Mouse (Mus musculus) lung, adult 10 weeks (tissue): ENCODE measurements around the gene Msantd3. TPM values are rescaled to one million over a fixed set of nuclear protein-coding genes. Genes with fewer than 3 reads are reported as not detected.

Experiments
- polyA plus RNA-seq: library from polyadenylated mRNA; stranded (reverse); fragments of 350-450 nt; fragmentation: Illumina TruSeq; extraction: RNeasy Lipid Tissue Mini Kit (QIAGEN cat#74804); gene quantifications from one replicate; pipeline ENCODE4 v1.2.3, GENCODE M21; 2014; ENCODE audit warnings: low read depth, low replicate concordance; ENCODE audit not compliant: insufficient read depth

Msantd3 gene
- 5.5 TPM for polyA plus RNA-seq

DNA sequence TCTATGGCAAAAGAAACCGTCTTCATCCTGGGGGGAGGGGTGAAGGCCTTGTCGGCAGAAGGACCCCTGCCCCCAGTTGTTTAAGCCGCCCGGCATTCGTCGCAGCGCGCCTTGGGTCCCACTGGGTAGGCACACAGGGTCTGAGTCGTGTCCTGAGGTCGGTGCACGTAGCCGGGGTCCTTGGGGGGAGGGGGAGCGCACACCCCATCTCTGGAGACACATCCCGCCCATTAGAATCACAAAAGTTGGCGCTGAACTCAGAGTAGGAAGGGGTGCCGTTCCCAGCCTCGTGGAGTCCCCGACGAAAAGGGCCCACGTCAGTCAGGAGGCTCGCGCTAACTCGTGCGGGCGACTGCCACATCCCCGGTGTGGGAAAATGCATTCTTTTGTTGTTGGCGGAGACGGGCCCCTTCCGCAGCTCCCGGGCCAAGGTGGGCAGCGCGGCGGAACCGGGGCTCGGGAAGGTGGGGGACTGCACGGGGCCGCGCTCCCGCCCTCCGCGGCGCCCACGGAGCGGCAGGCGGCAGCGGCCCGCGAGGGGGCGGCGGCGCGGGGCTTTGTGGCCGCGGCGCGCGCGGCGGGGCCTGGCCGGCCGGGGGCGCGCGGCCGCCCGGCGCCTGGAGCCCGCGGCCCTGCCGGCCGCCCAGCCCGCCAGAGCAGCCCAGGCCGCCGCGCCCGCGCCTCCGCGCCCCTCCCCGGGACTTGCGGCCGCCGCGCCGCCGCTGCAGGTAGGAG is at the start of gene Msantd3:
Gene Msantd3, plus strand, starts transcription at position 95 of the 735 bp plus-strand sequence.

DNA sequence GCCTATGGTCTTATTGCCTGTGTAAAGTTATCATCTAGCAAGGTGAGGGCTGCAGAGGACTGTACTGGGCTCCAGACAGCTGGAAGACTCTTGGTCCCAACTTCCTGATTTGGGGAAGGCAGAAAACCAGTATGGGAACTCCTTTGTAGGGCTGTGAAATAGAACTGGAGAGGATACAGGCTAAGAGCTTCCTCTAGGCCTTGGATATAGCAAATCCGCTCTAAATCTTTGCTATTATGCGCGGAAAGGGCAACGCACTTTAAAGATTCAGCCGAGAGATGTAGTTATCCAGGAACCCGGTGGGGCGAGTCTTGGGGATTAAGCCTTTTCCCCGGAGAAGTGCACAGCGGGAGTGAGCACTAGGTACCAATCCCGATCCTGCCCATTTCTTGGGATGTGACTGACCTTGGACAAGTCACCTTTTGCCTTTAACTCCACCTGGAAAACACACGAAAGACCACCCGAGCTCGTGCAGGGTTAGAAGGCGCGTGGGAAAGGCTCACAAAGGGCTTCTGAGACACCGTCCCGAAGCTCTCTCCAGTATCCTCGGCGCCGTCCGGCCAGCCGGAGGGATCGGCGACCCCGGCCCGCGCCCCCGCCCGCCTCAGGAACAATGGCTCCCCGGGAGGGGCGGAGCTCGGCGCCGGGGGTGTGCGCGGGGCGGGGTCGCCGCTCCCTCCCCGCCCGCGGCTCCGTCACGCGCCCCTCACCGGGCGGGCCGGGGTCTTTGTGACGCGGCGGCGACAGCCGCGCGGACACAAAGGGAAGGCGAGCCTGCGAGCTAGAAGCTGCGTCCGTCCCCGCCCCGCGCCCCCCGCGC is 44.9 kb downstream of the Msantd3 start, which contains the start of gene Tmeff1:
Gene Tmeff1, plus strand, starts transcription at position 754 of the 820 bp plus-strand sequence.

Other genes starting within 250 kb of the Msantd3 start
- gene Tex10, start 66.5 kb upstream of the Msantd3 start, polyA plus RNA-seq, result 6.4 TPM
- gene Tmeff1, start 45.2 kb downstream of the Msantd3 start, polyA plus RNA-seq, result 19.5 TPM
- 0.48 TPM for gene Cavin4, start 123.6 kb downstream of the Msantd3 start, polyA plus RNA-seq